Mouse (Mus musculus): Measurements from ENCODE around the gene Ehd4. TPM values are rescaled to one million over a fixed set of nuclear protein-coding genes. Genes with fewer than 3 reads are reported as not detected.
A peak's percentile ranks its signal among the peaks of the same experiment; 100 is the strongest.

Gene Ehd4
- polyA plus RNA-seq, 1 experiment from 2014 or later: 59.7 TPM

- WGBS: 97% methylated on average over 1 of the region's 1 CpGs
- H3K27ac ChIP-seq (replicated peaks): no peak overlapping the region
- H3K9ac ChIP-seq: no peak overlapping the region
- H3K4me3 ChIP-seq (replicated peaks): no peak overlapping the region
- no peaks in the 10 kb centered on the region for H3K27me3 ChIP-seq
- H3K9me3 ChIP-seq (replicated peaks): no peaks in the 10 kb centered on the region
- no peak overlapping the region for H3K4me2 ChIP-seq (replicated peaks)
- no peaks in the 10 kb centered on the region for H3K36me3 ChIP-seq
- ATAC-seq (ENCODE audit: insufficient number of reproducible peaks, low FRiP score, low TSS enrichment, low read depth): no peak
- H3K4me1 ChIP-seq: peaks cover 17% of the 10 kb centered on the region; the same call in 1 of the 2 replicates
Observed at GRCm38 (mm10) chr2:120125461-120125860, 28.9 kb downstream of the Ehd4 start.

DNA sequence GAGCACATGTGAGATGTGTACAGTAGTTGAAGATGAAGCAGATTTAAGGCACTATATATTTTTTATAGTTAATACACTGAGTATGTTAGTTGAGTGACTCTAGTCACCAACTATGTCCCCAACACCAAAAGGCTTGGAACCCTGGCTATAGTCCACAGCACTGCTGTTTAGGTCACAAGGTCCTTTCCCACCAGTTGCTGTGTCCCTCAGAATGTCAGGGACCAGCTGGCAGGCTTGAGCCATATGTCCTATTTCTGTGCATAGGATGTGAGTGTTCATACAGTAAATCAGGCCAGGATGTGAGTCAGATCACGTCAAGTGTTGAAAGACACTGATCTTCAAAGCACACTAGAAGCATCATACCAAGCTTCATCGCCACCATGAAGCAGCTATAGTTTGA lies 29.5 kb downstream of the Ehd4 start:
- H3K27me3 ChIP-seq: no peaks in the 10 kb centered on the region
- peaks cover 17% of the 10 kb centered on the region; the same call in 1 of the 2 replicates for H3K4me1 ChIP-seq
- no peak overlapping the region for H3K4me3 ChIP-seq (replicated peaks)
- H3K9ac ChIP-seq: no peak overlapping the region
- H3K4me2 ChIP-seq (replicated peaks): no peak overlapping the region
- ATAC-seq (ENCODE audit: insufficient number of reproducible peaks, low FRiP score, low TSS enrichment, low read depth): no peak
- H3K27ac ChIP-seq (replicated peaks): no peak overlapping the region
- H3K36me3 ChIP-seq: no peaks in the 10 kb centered on the region
- WGBS: 63% methylated on average over 2 of the region's 2 CpGs
- no peaks in the 10 kb centered on the region for H3K9me3 ChIP-seq (replicated peaks)

GRCm38 (mm10) chr2:120124096-120124495 lies 30.3 kb downstream of the Ehd4 start:
- Histone ChIP-seq H3K27me3 (no peaks in the 10 kb centered on the region), H3K4me2 (replicated peaks) (no peak overlapping the region), H3K36me3 (no peaks in the 10 kb centered on the region), H3K9ac (no peak overlapping the region), H3K9me3 (replicated peaks) (no peaks in the 10 kb centered on the region), H3K4me3 (replicated peaks) (no peak overlapping the region), H3K4me1 (peaks cover 14% of the 10 kb centered on the region; the same call in 1 of the 2 replicates), H3K27ac (replicated peaks) (no peak overlapping the region)
- ATAC-seq (ENCODE audit: insufficient number of reproducible peaks, low FRiP score, low TSS enrichment, low read depth): no peak
- WGBS: 6% methylated on average over 1 of the region's 1 CpGs

DNA sequence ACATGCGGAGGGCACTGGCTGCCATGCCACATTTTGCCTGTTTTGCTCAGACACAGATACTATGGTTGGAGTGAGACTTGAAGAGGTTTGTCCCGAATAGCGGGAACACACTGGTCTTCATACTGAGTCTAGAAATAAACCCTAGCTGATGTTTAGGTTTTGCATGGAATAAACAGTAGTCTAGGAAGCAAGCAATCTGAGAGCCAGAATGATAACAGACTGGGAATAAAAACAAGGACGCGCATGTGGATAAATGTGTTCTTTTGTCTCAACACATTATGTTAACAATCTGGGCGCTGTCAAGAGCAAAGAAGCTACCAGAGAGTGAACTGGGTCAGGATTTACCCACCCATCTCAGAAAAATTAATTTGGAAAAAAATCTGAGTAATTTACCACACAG lies 31.4 kb downstream of the Ehd4 start:
- Histone ChIP-seq H3K27me3 (no peaks in the 10 kb centered on the region), H3K36me3 (no peaks in the 10 kb centered on the region), H3K9ac (no peak overlapping the region), H3K4me1 (peaks cover 4% of the 10 kb centered on the region; the same call in 1 of the 2 replicates), H3K4me2 (replicated peaks) (no peak overlapping the region), H3K9me3 (replicated peaks) (no peaks in the 10 kb centered on the region), H3K27ac (replicated peaks) (no peak overlapping the region), H3K4me3 (replicated peaks) (no peak overlapping the region)
- ATAC-seq (ENCODE audit: insufficient number of reproducible peaks, low FRiP score, low TSS enrichment, low read depth): no peak
- WGBS: 93% methylated on average over 6 of the region's 6 CpGs

- Histone ChIP-seq H3K9me3 (replicated peaks) (no peaks in the 10 kb centered on the region), H3K4me2 (replicated peaks) (no peak overlapping the region), H3K4me3 (replicated peaks) (no peak overlapping the region), H3K27ac (replicated peaks) (no peak overlapping the region), H3K27me3 (no peaks in the 10 kb centered on the region), H3K4me1 (no peaks in the 10 kb centered on the region), H3K36me3 (no peaks in the 10 kb centered on the region), H3K9ac (no peak overlapping the region)
- ATAC-seq (ENCODE audit: insufficient number of reproducible peaks, low FRiP score, low TSS enrichment, low read depth): no peak
- 89% methylated on average over 6 of the region's 6 CpGs for WGBS
Observed at GRCm38 (mm10) chr2:120117346-120117745, 37.1 kb downstream of the Ehd4 start.

GRCm38 (mm10) chr2:120116362-120116761 lies 38.0 kb downstream of the Ehd4 start:
- Histone ChIP-seq H3K36me3 (no peaks in the 10 kb centered on the region), H3K4me1 (0 out of 2 replicates have a peak, but pooled peaks cover 5% of the 10 kb centered on the region), H3K4me3 (replicated peaks) (no peak overlapping the region), H3K9me3 (replicated peaks) (no peaks in the 10 kb centered on the region), H3K9ac (no peak overlapping the region), H3K4me2 (replicated peaks) (no peak overlapping the region), H3K27me3 (no peaks in the 10 kb centered on the region), H3K27ac (replicated peaks) (no peak overlapping the region)
- 63% methylated on average over 1 of the region's 1 CpGs for WGBS
- no peak for ATAC-seq (ENCODE audit: insufficient number of reproducible peaks, low FRiP score, low TSS enrichment, low read depth)

GRCm38 (mm10) chr2:120114977-120115376 lies 39.4 kb downstream of the Ehd4 start:
- no peaks in the 10 kb centered on the region for H3K9me3 ChIP-seq (replicated peaks)
- WGBS: 45% methylated on average over 4 of the region's 4 CpGs
- H3K27me3 ChIP-seq: no peaks in the 10 kb centered on the region
- no peak overlapping the region for H3K4me2 ChIP-seq (replicated peaks)
- peaks cover 11% of the 10 kb centered on the region; the same call in 1 of the 2 replicates for H3K4me1 ChIP-seq
- no peaks in the 10 kb centered on the region for H3K36me3 ChIP-seq
- H3K4me3 ChIP-seq (replicated peaks): no peak overlapping the region
- ATAC-seq (ENCODE audit: insufficient number of reproducible peaks, low FRiP score, low TSS enrichment, low read depth): no peak
- no peak overlapping the region for H3K27ac ChIP-seq (replicated peaks)
- H3K9ac ChIP-seq: no peak overlapping the region

- Histone ChIP-seq H3K9me3 (replicated peaks) (no peaks in the 10 kb centered on the region), H3K27me3 (no peaks in the 10 kb centered on the region), H3K27ac (replicated peaks) (no peak overlapping the region), H3K4me3 (replicated peaks) (no peak overlapping the region), H3K4me2 (replicated peaks) (no peak overlapping the region), H3K36me3 (no peaks in the 10 kb centered on the region), H3K4me1 (peaks cover 11% of the 10 kb centered on the region; the same call in 1 of the 2 replicates), H3K9ac (no peak overlapping the region)
- WGBS: 94% methylated on average over 3 of the region's 3 CpGs
- no peak for ATAC-seq (ENCODE audit: insufficient number of reproducible peaks, low FRiP score, low TSS enrichment, low read depth)
Observed at GRCm38 (mm10) chr2:120113963-120114362, 40.4 kb downstream of the Ehd4 start.

DNA sequence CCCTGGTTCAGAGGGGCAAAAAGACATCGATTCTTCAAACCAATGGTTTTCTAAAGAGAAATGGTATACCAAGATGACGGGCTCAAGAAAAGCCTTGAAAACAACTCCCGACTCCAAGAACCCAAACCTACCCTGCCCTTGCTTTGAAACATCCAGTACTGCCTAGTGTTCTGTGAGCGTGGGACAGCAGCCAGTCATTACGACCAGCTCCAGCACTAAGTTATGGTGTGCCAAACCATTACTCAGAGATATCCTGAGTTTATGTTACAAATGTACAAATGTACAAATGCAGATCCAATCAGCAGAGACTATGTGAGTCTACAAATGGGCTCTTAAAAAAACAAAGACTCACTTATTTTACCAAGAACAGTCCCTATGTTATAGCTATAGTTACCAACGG lies 40.9 kb downstream of the Ehd4 start:
- H3K4me2 ChIP-seq (replicated peaks): no peak overlapping the region
- H3K9me3 ChIP-seq (replicated peaks): no peaks in the 10 kb centered on the region
- ATAC-seq (ENCODE audit: insufficient number of reproducible peaks, low FRiP score, low TSS enrichment, low read depth): no peak
- no peaks in the 10 kb centered on the region for H3K27me3 ChIP-seq
- H3K36me3 ChIP-seq: no peaks in the 10 kb centered on the region
- H3K4me1 ChIP-seq: peaks cover 11% of the 10 kb centered on the region; the same call in 1 of the 2 replicates
- H3K27ac ChIP-seq (replicated peaks): no peak overlapping the region
- no peak overlapping the region for H3K4me3 ChIP-seq (replicated peaks)
- WGBS: 86% methylated on average over 6 of the region's 6 CpGs
- H3K9ac ChIP-seq: no peak overlapping the region

- 48% methylated on average over 4 of the region's 4 CpGs for WGBS
- H3K4me3 ChIP-seq (replicated peaks): no peak overlapping the region
Observed at GRCm38 (mm10) chr2:120111596-120111995, 42.8 kb downstream of the Ehd4 start.

DNA sequence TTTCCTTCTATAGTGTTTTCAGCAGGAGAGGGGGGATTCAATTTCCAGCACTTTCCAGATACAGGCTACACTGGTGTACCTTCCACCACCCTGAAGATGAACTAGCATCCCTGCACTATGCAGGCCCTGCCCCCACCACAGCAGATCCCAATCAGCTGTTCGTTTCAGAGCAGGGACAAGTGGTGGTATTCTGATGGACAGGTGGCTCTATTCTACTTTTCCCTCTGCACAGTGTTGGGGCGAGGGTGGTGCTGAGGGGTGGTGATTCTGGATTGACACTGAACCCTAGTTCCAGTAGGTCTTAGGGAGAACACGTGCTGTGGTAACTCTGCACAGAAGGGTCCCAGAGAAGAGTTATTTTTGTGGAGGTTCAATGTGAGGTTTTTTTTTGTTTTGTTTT lies 43.2 kb downstream of the Ehd4 start:
- Histone ChIP-seq H3K27ac (replicated peaks) (peak overlapping the region; percentile 34; the same call in 1 of the 2 replicates), H3K4me1 (peaks cover 11% of the 10 kb centered on the region; the same call in 1 of the 2 replicates), H3K36me3 (no peaks in the 10 kb centered on the region), H3K4me2 (replicated peaks) (no peak overlapping the region), H3K9me3 (replicated peaks) (no peaks in the 10 kb centered on the region), H3K9ac (no peak overlapping the region), H3K4me3 (replicated peaks) (no peak overlapping the region), H3K27me3 (no peaks in the 10 kb centered on the region)
- peak; percentile 57; the same call in 1 of the 2 replicates for ATAC-seq (ENCODE audit: insufficient number of reproducible peaks, low FRiP score, low TSS enrichment, low read depth)
- 63% methylated on average over 3 of the region's 3 CpGs for WGBS

More at GRCm38 (mm10) chr2:120111596-120111995, 42.8 kb downstream of the Ehd4 start:
- no peak overlapping the region for H3K4me2 ChIP-seq (replicated peaks)
- no peak overlapping the region for H3K9ac ChIP-seq
- H3K27me3 ChIP-seq: no peaks in the 10 kb centered on the region
- H3K9me3 ChIP-seq (replicated peaks): no peaks in the 10 kb centered on the region
- no peak overlapping the region for H3K27ac ChIP-seq (replicated peaks)
- peaks cover 11% of the 10 kb centered on the region; the same call in 1 of the 2 replicates for H3K4me1 ChIP-seq
- ATAC-seq (ENCODE audit: insufficient number of reproducible peaks, low FRiP score, low TSS enrichment, low read depth): no peak
- H3K36me3 ChIP-seq: no peaks in the 10 kb centered on the region

GRCm38 (mm10) chr2:120108077-120108476 lies 46.3 kb downstream of the Ehd4 start:
- no peaks in the 10 kb centered on the region for H3K36me3 ChIP-seq
- H3K4me3 ChIP-seq (replicated peaks): no peak overlapping the region
- no peak overlapping the region for H3K27ac ChIP-seq (replicated peaks)
- no peak overlapping the region for H3K9ac ChIP-seq
- no peaks in the 10 kb centered on the region for H3K9me3 ChIP-seq (replicated peaks)
- H3K27me3 ChIP-seq: no peaks in the 10 kb centered on the region
- no peak for ATAC-seq (ENCODE audit: insufficient number of reproducible peaks, low FRiP score, low TSS enrichment, low read depth)
- H3K4me1 ChIP-seq: peaks cover 11% of the 10 kb centered on the region; the same call in 1 of the 2 replicates
- WGBS: 84% methylated on average over 4 of the region's 4 CpGs
- H3K4me2 ChIP-seq (replicated peaks): no peak overlapping the region

All from embryonic facial prominence, embryonic 15.5 days (tissue).